Mouse (Mus musculus): ENCODE results near the gene Dhx15. TPM values are rescaled to one million over a fixed set of nuclear protein-coding genes. Genes with fewer than 3 reads are reported as not detected.
"Not testable (repeated sequence)": the region's sequence is repeated elsewhere in the genome, so short reads cannot be mapped to it uniquely, and the experiment has no call there.

Dhx15 gene
- total RNA-seq (2015; ENCODE audit: low replicate concordance) (141 and 156 TPM in 2 replicates), total RNA-seq (2017; ENCODE audit: low replicate concordance) (160 and 221 TPM in 2 replicates)

DNA sequence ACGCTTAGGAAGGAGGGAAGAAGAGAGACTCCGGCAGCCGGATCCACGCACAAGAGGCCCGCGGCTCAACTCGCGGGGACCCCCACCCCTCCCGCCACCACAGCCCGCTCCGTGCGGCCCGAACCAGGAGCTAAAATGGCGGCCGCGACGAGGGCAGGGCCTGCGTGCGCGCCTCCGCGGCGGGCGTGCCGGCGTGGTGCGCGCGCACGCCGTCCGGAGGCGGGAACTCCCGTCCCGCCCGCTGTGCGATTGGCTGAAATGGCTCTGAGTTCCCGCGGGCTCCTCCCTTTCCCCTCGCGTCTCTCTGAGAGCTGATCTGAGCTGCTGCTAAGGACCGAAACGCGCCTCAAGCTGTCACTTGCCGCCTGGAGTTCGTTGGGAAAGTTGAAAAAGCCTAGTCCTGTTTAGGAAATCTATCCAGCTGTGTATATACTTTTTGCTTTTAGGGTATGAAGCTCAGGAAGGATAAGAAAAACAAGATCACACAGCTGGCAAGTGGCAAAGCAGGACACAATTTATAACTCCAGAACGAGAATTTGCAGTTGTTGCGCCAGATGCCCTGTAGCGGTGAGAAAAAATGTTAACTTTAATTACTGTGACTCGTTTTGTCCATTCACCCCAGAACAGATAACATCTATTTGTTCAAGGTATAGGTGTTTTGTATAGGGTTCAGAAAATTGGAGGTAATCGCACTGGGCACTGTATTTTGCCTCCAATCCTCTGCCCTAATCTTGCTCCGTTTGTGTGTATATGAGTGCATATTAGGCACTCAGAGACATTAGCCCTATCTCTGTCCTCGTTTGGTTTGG is at the start of gene Dhx15:
Gene Dhx15 (minus strand): TSS at position 144 of the 809 bp plus-strand sequence.
- peak; percentile 94 for ATAC-seq (replicated peaks; ENCODE audit: low FRiP score, poor library complexity, severe bottlenecking)

DNA sequence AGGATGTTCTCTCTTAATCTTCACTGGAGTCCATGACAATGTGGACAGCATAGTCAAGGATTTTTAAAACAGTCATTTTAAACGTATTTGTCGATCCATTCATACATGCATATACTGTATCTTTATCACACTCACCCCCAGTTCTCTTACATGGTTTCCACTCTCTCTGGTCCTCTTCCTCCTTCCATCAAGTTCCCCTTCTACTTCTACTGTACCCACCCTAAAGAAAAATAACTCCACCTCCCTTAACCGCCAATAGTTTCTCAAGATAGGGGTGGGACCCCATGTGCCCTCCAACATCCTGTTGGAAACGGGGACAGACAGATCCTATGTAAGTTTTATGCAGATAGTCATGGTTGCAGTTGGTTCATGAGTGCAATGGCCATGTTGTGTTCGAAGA is 48.6 kb upstream of the Dhx15 start:
- ATAC-seq (replicated peaks; ENCODE audit: low FRiP score, poor library complexity, severe bottlenecking): no peak

- no peak for ATAC-seq (replicated peaks; ENCODE audit: low FRiP score, poor library complexity, severe bottlenecking)
These were observed 47.8 kb upstream of the Dhx15 start for GRCm38 (mm10) chr5:52237956-52238735.

GRCm38 (mm10) chr5:52236585-52236984 is 46.3 kb upstream of the Dhx15 start:
- ATAC-seq (replicated peaks; ENCODE audit: low FRiP score, poor library complexity, severe bottlenecking): not testable (repeated sequence)

DNA sequence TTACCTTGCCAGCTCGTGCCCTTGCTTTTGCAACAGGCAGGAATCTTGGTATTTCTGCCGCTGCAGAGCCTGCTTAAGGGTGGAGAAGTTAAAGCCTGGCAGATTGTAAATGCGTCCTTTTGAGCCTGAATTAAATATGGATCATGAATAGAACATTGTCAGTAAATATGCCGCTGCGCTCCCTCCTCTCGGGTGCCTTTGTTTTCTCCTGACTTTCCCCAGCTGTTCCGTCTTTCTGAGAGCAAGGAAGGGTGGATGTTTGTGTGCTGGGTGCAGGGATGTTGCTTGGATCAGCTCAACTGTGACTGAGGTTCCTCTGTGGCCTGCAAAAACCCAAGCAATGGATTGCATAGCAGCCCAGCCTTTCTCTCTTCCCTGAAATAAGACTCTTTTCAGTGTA is 44.3 kb upstream of the Dhx15 start:
- ATAC-seq (replicated peaks; ENCODE audit: low FRiP score, poor library complexity, severe bottlenecking): no peak

GRCm38 (mm10) chr5:52233891-52234290 is 43.6 kb upstream of the Dhx15 start:
- ATAC-seq (replicated peaks; ENCODE audit: low FRiP score, poor library complexity, severe bottlenecking): no peak

GRCm38 (mm10) chr5:52232611-52233010 is 42.3 kb upstream of the Dhx15 start:
- no peak for ATAC-seq (replicated peaks; ENCODE audit: low FRiP score, poor library complexity, severe bottlenecking)

DNA sequence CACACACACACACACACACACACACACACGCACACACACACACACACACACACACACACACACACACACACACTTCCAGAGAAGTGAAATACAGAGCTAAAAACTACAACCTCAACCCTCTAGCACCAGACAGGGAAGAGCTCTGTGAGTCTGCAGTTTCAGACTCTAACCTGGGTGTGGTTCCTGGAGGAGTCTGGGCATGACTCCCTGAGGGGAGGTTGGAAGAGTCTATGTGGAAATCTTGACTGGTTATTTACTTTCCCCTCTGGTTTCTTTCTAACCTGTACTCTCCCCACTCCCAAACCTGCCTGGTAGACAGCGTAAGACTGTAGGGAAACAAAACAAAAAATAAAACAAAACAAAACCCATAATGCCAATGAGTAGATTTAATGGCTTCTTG is 41.9 kb upstream of the Dhx15 start:
- no peak for ATAC-seq (replicated peaks; ENCODE audit: low FRiP score, poor library complexity, severe bottlenecking)

DNA sequence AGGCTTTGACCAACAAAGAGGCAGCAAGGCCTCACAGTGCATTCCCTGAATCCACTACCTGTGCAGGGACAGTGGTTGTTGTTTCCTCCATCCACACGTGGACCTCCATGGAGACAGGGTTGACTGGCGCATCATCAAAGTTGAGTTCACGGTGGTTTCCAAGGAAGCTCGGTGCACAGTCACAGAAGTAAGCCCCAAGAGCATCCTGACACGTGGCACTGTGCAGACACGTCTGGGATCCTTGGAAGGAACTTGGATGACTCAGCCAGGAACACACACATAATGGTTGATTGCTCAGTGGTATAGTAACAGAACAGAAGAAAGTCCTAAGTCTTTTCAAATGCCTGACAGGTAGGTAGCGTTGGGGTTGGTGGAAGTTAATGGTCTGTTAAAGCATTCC is 40.2 kb upstream of the Dhx15 start:
- ATAC-seq (replicated peaks; ENCODE audit: low FRiP score, poor library complexity, severe bottlenecking): no peak

DNA sequence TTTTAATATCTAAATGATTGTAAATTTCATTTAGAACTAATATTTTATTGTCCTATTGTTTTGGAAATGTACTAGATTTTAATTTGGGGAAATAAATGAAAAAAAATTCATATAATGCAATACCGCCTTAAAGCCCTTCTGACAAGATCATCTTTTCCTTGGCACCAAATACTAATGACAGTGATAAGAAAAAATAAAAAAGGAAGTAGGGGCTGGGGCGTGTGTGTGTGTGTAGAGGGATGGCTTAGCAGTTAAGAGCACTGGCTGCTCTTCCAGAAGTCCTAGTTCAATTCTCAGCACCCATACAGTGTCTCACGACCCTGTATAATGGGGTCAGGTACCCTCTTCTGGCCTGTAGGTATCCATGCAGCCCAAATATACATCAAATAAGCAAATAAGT is 36.4 kb upstream of the Dhx15 start:
- ATAC-seq (replicated peaks; ENCODE audit: low FRiP score, poor library complexity, severe bottlenecking): no peak

GRCm38 (mm10) chr5:52221596-52221995 is 31.3 kb upstream of the Dhx15 start:
- ATAC-seq (replicated peaks; ENCODE audit: low FRiP score, poor library complexity, severe bottlenecking): no peak

- no peak for ATAC-seq (replicated peaks; ENCODE audit: low FRiP score, poor library complexity, severe bottlenecking)
These were observed 29.9 kb upstream of the Dhx15 start for GRCm38 (mm10) chr5:52220013-52220804.

- no peak for ATAC-seq (replicated peaks; ENCODE audit: low FRiP score, poor library complexity, severe bottlenecking)
These were observed 27.9 kb upstream of the Dhx15 start for GRCm38 (mm10) chr5:52218238-52218637.

GRCm38 (mm10) chr5:52213143-52213900 is 23.0 kb upstream of the Dhx15 start:
- no peak for ATAC-seq (replicated peaks; ENCODE audit: low FRiP score, poor library complexity, severe bottlenecking)

DNA sequence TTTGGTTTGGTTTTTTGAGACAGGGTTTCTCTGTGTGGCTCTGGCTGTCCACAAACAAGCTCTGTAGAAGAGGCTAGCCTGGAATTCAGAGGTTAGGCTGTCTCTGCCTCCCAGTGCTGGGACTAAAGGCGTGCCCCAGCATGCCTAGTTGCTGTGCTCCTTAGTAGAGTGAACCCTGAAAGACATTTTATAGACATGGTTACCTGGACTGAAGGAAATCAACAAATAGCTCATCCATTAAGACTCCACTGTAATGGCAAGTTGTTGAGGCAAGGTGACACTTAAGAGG is 810 bp upstream of the Dhx15 start:
- peak; percentile 66 for ATAC-seq (replicated peaks; ENCODE audit: low FRiP score, poor library complexity, severe bottlenecking)

- ATAC-seq (replicated peaks; ENCODE audit: low FRiP score, poor library complexity, severe bottlenecking): peak; percentile 36
These were observed 499 bp downstream of the Dhx15 start for GRCm38 (mm10) chr5:52189664-52190365.

DNA sequence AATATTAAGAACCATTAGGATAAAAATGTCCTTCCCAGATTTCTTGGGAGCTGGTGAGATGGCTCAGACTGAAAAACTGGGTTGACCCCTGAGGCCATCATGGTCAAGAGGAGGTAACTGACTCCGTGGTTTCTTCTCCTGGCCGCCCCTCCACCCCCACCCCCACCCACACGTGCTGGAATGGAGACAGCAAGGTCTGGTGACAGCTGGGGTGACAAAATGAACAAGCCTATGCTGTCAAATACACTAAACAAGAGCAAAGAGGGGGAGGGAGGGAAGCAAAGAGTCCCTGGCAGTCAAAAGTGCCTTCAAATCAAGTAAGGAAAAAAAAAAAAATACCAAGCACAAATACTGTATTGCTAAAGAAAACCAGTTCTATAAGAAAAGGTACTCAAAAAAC is 2.1 kb downstream of the Dhx15 start:
- ATAC-seq (replicated peaks; ENCODE audit: low FRiP score, poor library complexity, severe bottlenecking): no peak

DNA sequence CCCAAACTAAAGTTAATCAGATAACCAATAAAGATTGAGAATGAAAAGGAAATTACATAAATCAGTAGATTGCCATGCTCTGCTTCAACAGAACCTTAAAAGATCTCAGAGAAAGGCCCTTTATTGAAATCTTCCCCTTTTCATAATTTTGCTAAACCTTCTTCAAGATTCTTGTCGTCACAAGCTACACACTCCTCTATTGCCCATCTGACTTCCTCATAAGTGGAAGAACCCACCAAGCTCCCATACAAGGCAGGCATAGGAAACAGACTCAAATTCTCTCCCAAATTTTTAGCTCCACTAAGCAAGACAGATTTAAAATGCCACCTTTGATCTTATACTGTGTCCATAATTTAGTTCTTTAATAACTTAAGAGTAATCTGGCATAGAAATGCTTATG is 13.0 kb downstream of the Dhx15 start:
- ATAC-seq (replicated peaks; ENCODE audit: low FRiP score, poor library complexity, severe bottlenecking): no peak

- ATAC-seq (replicated peaks; ENCODE audit: low FRiP score, poor library complexity, severe bottlenecking): no peak
These were observed 21.8 kb downstream of the Dhx15 start for GRCm38 (mm10) chr5:52168468-52168867.

All from erythroid progenitor cell, adult 5-6 weeks (primary cell).